Mouse (Mus musculus) cerebellum, adult 9-11 months (tissue): ENCODE measurements around the gene Gm17654.
"Not testable (repeated sequence)": the region's sequence is repeated elsewhere in the genome, so short reads cannot be mapped to it uniquely, and the experiment has no call there.

Experiments
- DNase-seq: peaks from one replicate; pipeline ENCODE4 v3.0.0; 2022

The Gm17654 gene

GRCm38 (mm10) chr14:43579046-43579445 lies at the start of gene Gm17654:
TSS of gene Gm17654 (minus strand) at chr14:43579146.
- DNase-seq, result not testable (repeated sequence)

- not testable (repeated sequence) for DNase-seq
Measured at GRCm38 (mm10) chr14:43607913-43608312, 29.0 kb upstream of the Gm17654 start, which contains the start of gene Gm10375. TSS of gene Gm10375 (minus strand) at chr14:43608013.

GRCm38 (mm10) chr14:43577969-43578368 lies 977 bp downstream of the Gm17654 start:
- DNase-seq, result not testable (repeated sequence)

- not testable (repeated sequence) for DNase-seq
Measured at GRCm38 (mm10) chr14:43552271-43552670, 26.7 kb downstream of the Gm17654 start.

- not testable (repeated sequence) for DNase-seq
Measured at GRCm38 (mm10) chr14:43546281-43546680, 32.7 kb downstream of the Gm17654 start.

GRCm38 (mm10) chr14:43543276-43543675 lies 35.7 kb downstream of the Gm17654 start, which contains the start of gene Gm5799:
TSS of gene Gm5799 (plus strand) at chr14:43543576.
- not testable (repeated sequence) for DNase-seq

GRCm38 (mm10) chr14:43538144-43538543 lies 40.8 kb downstream of the Gm17654 start:
- not testable (repeated sequence) for DNase-seq

- DNase-seq, result not testable (repeated sequence)
Measured at GRCm38 (mm10) chr14:43532387-43532786, 46.6 kb downstream of the Gm17654 start.

- not testable (repeated sequence) for DNase-seq
Measured at GRCm38 (mm10) chr14:43532011-43532383, 46.9 kb downstream of the Gm17654 start.

GRCm38 (mm10) chr14:43531052-43532010 lies 47.6 kb downstream of the Gm17654 start:
- not testable (repeated sequence) for DNase-seq
